Mouse (Mus musculus): ENCODE measurements around the gene Chrdl2.

GRCm38 (mm10) chr7:99990990-99991707 lies 14.8 kb upstream of the Chrdl2 start:
- TF ChIP-seq CTCF (IDR thresholded peaks at IDR 0.05; ENCODE audit: low read depth, low read length), result no peak
- TF ChIP-seq POLR2A (IDR thresholded peaks at IDR 0.05; ENCODE audit: extremely low read depth, insufficient read depth, low read length), result no peak

Measured in liver, adult 2 months (tissue).